Mouse (Mus musculus) hindbrain, embryonic 11.5 days (tissue): ENCODE data around the gene Egfl6. TPM values are rescaled to one million over a fixed set of nuclear protein-coding genes. Genes with fewer than 3 reads are reported as not detected.

ENCODE experiments used
- ATAC-seq: fragments of 200-750 bp; cut with Nextera tagmentation; 2 replicates; pipeline ENCODE4 v1.8.0; 2017; ENCODE audit warnings: mild to moderate bottlenecking, moderate TSS enrichment, moderate library complexity; ENCODE audit not compliant: low FRiP score
- DNase-seq: peaks from one replicate; pipeline ENCODE4 v3.0.0-alpha.2; 2015; ENCODE audit warnings: low spot score
- H3K27ac ChIP-seq: fragments of 300-500 bp; sonication (generic); 2 replicates; pipeline ENCODE4 v1.5.1; 2014; ENCODE audit warnings: mild to moderate bottlenecking, low read depth, low read length
- H3K27me3 ChIP-seq: fragments of 300-500 bp; sonication (generic); 2 replicates; pipeline ENCODE4 v1.6.1; 2014; ENCODE audit warnings: mild to moderate bottlenecking, low read length, moderate library complexity, mixed read lengths; ENCODE audit not compliant: control insufficient read depth, insufficient read depth
- H3K36me3 ChIP-seq: fragments of 300-500 bp; sonication (generic); 2 replicates; pipeline ENCODE4 v1.6.1; 2014; ENCODE audit warnings: mild to moderate bottlenecking, low read length, moderate library complexity, mixed read lengths; ENCODE audit not compliant: control insufficient read depth, insufficient read depth
- H3K4me1 ChIP-seq: fragments of 300-500 bp; sonication (generic); replicated peaks from 2 replicates; pipeline ENCODE4 v1.6.1; 2014; ENCODE audit warnings: low read length, mixed read lengths; ENCODE audit not compliant: control insufficient read depth, insufficient read depth
- H3K4me2 ChIP-seq: fragments of 300-500 bp; sonication (generic); replicated peaks from 2 replicates; pipeline ENCODE4 v1.6.1; 2014; ENCODE audit warnings: mild to moderate bottlenecking, low read depth, low read length
- H3K4me3 ChIP-seq: fragments of 300-500 bp; sonication (generic); 2 replicates; pipeline ENCODE4 v1.5.1; 2014; ENCODE audit warnings: low read depth, low read length
- H3K9ac ChIP-seq: fragments of 300-500 bp; sonication (generic); 2 replicates; pipeline ENCODE4 v1.6.1; 2014; ENCODE audit warnings: low read depth, low read length
- H3K9me3 ChIP-seq: fragments of 300-500 bp; sonication (generic); 2 replicates; pipeline ENCODE4 v1.6.1; 2016; ENCODE audit warnings: low read length; ENCODE audit not compliant: control insufficient read depth
- WGBS: fragments of 180-500 bp; shearing (Covaris S2); extraction: QIAGEN DNeasy Blood & Tissue Kit; methylation state at CpG from one replicate; pipeline ENCODE4 v1.1.7; 2014; 5-methylcytosine and 5-hydroxymethylcytosine counted together
- polyA plus RNA-seq: library from polyadenylated mRNA; unstranded; fragments of >200 nt; fragmentation: Nextera tagmentation; extraction: Ambion mirVana; gene quantifications from 2 replicates; pipeline ENCODE4 v1.2.1, GENCODE M21; 2014

The Egfl6 gene
- polyA plus RNA-seq, 1 experiment from 2014 or later, result 13.8 TPM

GRCm38 (mm10) chrX:166477393-166477792 is 108.1 kb downstream of the Egfl6 start:
- no peaks in the 10 kb centered on the region for H3K4me1 ChIP-seq
- H3K36me3 ChIP-seq, result no peaks in the 10 kb centered on the region
- no peak for DNase-seq
- no peak overlapping the region for H3K9ac ChIP-seq
- 74% methylated on average over 6 of the region's 6 CpGs for WGBS
- no peaks in the 10 kb centered on the region for H3K27me3 ChIP-seq
- no peak overlapping the region for H3K27ac ChIP-seq
- ATAC-seq, result no peak
- no peak overlapping the region for H3K4me2 ChIP-seq
- H3K9me3 ChIP-seq, result no peaks in the 10 kb centered on the region
- no peak overlapping the region for H3K4me3 ChIP-seq

Other genes with a start within 250 kb of the Egfl6 start
- 51.9 and 59.2 TPM in 2 replicates for gene Trappc2, start 145.1 kb downstream of the Egfl6 start, polyA plus RNA-seq
- 9.1 and 9.8 TPM in 2 replicates for gene Ofd1, start 145.0 kb downstream of the Egfl6 start, polyA plus RNA-seq
- 56.8 and 61.6 TPM in 2 replicates for gene Rab9, start 105.9 kb downstream of the Egfl6 start, polyA plus RNA-seq
- 11.0 and 13.6 TPM in 2 replicates for gene Tceanc, start 67.2 kb downstream of the Egfl6 start, polyA plus RNA-seq